Mouse (Mus musculus) spleen, postnatal 10 days (tissue): ENCODE data around the gene Itga9.

Experiments used
- DNase-seq, 2 experiments: peaks; one replicate each; pipeline ENCODE4 v3.0.0; 2021 to 2022; ENCODE audit warnings: low spot score in 2 of 2

The Itga9 gene

DNA sequence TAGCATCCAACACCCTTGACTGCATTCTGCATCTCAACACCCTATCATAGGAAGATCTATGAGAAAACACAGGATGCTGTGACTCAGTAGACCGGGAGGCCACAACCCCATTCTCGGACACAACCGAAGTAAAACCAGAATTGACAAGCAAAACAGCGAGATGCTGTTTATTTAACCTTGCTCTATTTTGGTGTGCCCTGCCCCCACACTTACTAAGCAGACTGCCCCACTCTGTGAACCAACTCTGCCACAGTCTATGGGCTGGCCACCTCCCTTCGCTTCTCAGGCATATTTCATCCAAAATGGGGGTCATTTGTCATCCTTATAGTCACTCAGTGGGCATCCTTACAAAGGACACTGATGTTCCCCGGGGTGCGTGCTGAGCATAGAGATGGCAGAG is 160.5 kb downstream of the Itga9 start:
- DNase-seq: no peak

DNA sequence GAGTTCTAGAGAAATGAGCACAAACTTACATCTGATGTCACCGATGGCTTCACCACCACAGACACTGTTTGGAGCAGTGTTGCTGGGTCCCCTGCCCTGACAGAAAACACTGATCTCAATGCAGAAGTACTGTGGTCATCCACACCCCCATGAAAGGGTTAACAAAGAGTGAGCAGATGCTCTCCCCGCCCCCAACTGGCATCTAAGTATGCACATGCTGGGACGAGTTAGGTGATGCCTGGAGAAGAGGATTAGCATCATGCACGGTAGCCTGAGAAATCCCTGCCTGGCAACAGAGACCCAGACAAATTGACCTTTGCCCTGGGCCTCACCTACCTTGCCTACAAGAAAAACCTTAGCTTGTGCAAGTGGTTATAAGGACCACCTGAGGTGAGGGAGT is 162.1 kb downstream of the Itga9 start:
- no peak for DNase-seq

DNA sequence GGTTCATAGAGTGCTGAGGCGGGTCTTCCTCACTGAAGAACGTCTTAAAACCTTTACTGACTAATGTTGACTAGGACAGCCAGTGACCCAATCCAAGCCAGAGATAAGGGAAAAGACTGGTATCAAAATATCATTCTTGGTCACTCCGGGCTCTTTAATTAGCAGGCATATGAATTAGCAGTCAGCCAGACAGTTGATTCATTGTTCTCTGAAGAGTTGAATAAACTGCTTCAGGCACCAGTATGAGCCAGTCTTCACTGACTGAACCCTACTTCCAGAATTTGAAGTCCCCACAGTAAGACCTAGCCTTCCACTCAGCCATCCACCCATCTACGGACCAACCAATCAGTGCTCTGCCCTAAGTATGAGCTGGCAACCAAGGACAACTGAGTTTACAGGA is 163.9 kb downstream of the Itga9 start:
- DNase-seq: no peak

DNA sequence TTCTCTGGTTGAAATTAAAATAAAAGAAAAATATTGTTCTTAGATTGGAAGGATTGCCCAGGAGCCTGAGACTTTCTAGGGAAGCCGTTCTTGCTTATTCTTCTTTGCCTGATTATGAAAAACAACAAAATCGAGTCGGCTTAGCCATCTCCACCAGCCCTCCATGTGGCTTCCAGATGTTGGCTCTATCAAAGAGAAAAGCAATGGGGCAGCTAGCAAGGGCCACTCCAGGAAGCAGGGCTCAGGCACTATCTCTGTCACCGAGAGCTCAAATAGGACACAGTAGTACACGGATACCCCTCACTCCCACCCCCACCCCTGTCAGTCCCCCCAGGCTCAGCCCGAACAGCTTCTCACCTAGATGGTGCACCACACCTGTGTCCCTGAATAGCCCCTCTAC is 168.2 kb downstream of the Itga9 start:
- DNase-seq: no peak

DNA sequence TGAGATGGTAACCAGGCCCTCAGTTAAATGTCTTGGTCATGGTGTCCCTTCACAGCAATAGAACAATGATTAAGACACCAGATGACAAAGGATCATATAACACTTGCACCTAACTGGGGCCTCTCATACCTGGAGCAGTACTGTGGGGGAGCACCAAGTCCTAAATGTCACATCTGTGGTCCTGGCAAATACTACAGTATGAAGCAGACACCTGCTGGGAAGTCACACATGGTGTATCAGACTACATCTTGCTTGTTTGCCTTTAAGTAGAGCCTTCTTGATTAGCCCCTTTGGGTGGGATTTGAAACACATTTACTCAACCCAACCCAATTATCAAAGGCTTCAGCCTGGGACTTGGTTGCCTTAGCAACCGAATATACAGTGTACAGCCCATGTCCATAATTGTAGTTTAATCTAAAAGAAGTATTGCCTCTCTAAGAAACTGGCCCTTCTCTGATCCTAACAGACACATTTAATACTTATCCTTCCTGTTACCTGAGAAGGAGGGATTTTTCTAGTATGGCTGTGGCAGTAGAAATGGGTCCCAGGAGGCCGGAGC is 170.5 kb downstream of the Itga9 start:
- DNase-seq: no peak

DNA sequence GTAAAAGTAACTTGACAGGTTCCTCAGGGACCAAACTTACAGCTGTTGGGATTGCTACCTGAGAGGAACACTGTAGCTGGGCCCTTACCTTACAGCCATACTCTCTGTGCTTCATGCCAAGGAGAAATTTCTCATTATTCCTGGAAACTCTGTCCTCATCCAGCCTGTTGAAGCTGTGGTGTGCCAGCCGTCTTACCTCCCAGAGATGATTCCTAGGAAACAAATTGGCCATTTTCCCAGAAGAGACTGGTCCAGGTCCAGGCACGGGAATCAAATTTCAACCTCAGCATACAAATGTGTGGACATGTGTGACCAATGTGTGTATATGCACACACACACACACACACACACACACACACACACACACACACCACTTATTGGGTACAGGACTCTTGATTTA is 172.1 kb downstream of the Itga9 start:
- no peak for DNase-seq

DNA sequence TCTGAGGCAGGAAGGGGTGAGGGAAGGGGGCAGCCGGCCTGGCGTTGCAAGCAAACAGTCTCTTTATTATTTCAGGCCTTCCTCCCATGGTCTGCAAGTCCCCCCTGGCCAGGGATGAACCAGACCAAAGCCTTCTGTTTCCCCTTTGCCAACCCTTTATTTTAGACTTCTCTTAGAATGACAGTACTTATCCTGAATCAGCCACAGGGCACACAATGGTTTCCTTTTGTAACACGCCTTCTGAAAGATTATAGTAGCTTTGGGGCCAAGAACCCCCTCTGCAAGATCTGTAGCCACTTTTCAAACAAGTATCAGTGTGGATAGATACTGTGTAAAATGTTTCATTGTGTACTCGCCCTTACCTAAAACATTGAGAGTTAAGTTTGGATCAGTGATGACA is 178.1 kb downstream of the Itga9 start:
- DNase-seq: no peak

DNA sequence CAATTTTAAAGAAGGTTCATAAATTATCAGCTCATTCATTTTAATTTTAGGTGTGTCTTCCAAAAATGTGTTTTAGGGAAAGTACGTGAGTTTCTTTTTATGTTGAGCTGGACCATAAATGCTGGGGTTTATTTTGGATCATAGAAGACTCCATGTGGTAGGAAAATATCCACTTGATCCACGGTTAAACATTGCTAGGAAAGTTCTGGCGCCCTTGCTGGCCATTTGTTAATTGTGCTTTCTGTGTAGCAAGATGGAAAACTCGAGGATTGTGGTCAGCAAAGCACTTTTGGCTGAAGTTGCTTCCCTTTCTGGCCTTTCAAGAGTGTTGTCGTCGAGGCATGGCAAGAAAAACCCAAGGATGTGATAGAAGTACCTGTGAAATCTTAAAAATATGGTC is 179.3 kb downstream of the Itga9 start:
- DNase-seq: no peak

DNA sequence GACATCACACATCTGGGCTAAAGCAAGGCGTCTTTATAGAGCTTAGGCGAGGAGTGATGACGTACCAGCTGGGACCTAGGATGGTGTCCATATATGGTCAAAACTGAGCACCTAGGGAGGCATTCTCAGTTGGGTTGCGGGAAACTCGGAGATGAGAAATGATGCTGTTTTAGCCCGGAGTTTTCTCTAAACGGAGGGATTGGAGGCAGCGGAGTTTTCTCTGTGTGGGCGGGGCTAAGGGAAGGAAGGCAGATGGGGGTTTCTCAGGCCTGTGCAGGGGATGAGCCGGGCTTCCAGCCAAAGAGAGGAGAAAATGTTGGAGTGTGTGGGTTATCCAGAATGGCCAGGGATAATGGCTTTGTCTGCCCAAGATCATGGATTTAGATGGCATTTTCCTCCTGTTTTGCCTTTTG is 182.4 kb downstream of the Itga9 start:
- no peak for DNase-seq

DNA sequence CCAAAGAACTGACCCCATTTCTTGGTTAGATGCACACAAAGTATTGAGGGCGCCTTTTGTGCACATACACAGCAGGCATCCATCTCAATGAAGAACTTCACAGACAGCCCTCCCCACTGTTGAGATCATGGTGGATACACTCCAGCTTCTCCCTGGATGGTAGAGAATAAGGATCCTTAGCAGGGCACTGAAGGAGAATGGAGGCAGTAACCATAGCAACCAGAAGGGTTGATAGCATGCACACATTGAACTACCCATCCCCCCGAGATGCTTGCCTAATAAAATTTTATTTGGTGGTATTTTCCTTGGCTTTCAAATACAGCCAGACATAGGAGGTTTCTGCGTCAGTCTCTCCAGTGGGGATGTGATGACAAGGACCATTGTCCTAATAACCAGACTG is 184.7 kb downstream of the Itga9 start:
- no peak for DNase-seq

DNA sequence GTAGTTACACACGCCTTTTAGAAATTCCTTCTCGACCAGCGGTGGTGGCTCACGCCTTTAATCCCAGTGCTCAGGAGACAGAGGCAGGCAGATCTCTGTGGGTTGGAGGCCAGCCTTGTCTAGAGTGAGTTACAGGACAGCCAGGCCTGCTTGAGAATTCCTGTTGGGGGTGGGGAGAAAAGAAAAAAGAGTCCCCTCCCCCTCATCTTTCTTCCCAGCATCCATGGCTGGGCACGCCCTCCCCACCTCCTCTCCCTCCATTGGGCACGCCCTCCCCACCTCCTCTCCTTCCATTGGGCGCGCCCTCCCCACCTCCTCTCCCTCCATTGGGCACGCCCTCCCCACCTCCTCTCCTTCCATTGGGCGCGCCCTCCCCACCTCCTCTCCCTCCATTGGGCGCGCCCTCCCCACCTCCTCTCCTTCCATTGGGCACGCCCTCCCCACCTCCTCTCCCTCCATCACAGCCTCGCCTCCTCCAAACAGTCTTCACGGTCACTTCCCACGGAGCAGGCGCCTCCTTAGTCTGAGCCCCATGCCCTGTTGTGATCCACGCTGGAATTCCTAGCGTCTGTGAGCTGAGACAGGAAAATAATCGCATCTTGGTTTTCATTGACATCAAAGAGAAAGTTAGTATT is 186.8 kb downstream of the Itga9 start:
- no peak for DNase-seq

DNA sequence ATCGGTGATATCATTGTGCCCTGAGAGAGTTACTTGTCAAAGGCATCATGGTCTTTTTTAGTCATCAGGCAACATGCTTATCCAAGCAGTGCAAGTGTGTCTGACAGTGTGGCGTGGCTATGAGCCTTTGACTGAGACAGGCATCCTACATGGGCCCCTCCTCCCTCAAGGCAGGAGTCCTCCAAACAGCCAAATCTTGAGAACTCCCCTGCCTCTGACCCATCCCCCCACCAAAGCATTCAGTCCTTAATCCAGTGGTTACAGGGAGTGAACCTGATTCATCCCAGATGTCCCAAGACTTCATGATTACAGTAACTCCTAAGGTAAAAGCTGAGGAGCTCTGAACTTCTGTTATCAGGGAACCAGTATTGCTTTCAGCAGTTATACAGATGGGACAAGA is 188.2 kb downstream of the Itga9 start:
- no peak for DNase-seq

DNA sequence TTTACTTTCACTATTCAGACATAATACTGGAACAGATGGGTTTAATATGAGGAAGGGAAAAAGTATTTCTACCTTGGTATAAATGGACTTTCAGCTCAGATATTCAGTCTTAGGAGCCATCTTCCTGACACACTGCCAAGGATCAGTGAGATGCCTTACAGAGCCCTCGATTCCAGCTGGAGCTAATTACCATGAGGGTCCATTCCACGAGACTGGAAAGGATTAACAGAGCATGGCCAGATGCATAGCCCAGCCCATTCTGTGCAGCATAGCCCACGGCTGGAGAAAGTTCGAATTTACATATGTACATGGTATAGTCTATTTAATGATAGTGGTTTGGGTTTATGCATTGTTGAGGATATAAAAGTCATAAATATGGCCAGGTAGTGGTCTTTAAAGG is 188.8 kb downstream of the Itga9 start:
- no peak for DNase-seq

DNA sequence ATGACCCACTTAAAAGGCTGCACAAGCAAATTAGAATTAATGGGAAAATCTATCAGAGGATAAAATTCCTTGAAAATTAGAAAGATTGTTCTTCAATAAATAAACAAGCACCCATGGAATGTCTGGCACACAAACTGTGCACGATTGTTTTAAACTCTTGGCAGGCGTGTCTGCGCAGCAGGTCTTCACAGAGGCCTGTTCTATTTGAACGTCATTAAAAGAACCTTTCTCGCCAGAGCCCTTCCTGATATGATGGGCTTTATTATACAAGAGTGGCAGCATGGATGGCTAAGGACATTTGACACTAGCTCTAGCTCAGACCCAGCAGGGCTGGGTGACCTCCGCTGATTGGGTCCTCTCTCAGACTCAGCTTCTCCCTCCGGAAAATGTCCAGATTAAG is 192.6 kb downstream of the Itga9 start:
- DNase-seq: no peak

DNA sequence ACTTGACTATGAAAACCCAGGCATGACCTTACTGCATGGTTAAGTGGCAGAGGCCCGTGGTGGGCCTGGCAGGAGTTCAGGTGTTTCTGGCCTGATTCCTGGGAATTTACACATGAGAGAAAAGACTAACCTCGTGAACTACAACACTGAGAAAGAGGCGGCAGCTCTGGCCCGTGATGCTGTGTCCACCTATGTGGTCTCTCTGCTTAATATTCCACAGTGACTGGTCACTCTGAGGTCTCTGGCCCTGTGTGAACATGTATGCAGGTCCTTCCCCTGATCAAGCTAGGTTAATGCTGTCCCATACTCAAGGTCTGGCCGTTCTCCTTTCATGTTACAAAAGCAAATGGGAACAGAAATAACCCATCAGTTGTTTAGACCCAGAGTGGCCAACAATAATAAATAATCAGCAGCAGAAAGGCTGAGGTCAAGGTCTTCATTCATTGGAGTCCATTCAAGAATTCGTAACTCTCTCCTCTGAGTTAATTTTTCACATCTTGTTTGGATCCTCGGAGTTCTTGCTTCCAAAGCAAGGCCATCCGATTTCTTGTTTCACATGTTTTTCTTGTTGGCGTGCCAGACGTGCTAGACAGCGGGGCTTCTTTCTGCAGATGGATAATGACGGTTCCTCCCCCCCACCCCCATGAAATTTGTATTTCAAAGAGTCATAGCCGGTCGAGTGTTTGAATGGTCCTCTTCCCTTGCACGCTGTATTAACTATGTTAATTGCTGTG is 194.9 kb downstream of the Itga9 start:
- no peak for DNase-seq

DNA sequence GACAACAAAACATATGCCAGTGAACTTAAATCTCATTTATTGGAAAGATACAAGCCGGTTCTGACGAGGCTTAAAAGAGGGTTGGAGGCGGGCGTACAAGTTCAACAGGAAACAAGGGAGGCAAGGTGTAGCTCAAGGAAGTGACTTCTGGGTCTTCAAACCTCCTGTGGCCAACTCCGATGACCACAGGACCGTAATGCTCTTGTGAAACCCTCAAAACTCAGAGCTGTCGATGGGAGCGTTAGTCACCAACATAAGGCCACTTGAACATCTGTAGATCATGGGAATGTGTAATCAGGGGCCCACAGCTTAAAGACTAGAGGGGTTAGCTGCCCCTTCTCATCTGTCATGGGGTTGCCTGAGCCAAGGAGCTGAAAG is 195.4 kb downstream of the Itga9 start:
- DNase-seq: no peak

DNA sequence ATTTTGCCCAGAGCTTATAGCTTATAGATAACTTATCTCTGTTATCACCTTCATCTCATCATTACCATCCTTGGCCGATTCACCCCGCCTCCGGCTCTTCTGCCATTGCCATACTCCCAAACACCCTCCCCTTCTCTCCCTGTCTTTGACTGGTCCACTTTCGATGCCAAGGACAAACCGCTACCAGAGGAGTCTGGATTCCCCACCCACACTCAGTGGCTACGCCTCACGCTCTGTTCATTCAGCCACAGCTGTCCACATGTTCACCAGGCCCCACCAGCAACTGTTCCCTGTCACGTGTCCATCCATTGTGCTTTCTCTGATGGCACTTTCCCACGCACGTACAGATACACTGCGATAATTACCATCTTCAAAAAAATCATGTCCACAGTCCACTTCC is 195.9 kb downstream of the Itga9 start:
- no peak for DNase-seq

DNA sequence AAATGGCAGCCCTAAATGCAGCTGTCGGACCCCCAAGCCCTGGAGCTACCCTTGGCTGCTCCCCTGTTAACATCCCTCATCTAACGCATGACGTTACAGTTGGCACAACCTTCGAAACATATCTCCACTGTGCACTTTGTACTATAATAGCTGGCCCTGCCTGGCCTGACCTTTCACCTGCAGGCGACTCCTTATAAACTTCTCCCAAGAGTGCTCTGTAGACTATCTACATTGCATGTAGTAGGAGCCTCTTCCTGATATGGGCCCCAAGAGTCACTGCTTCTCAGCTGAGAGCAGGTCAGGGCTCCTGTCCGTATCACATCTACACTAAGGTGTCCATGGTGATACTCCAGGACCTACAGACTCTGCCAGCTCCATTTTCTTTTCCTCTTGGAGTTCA is 199.2 kb downstream of the Itga9 start:
- no peak for DNase-seq

DNA sequence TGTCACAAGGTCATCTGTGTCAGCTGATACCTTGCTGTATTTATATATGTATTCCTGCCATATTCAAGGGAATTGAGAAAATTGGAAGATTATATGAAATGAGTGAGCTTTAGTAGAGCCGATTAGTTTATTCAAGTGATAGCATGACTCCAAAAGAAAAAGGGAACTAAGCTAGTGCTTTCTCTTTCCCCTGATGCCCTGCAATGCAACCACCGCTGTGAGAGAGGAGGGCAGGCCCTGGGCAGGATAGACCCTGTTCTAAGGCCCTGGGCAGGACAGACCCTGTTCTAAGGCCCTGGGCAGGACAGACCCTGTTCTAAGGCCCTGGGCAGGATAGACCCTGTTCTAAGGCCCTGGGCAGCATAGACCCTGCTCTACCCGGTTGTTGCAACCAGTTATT is 201.2 kb downstream of the Itga9 start:
- no peak for DNase-seq

DNA sequence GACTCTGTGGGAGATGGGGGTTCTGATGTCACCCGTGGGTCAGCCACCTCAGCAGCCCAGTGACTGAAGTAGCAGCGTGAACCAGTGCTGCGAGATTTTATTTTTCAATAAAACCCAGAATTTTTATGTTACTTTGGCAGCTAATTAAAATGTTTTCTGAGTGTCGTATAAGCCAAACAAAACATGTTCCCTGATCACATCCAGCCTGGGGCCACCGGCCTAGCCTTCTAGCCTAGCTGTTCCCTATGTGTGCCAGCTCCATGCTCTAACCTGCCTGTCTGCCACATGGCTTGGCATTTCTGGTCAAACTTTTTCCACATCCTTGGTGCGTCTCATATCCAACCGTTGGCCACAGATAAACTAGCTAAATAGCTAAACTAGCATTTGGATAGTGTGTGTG is 205.7 kb downstream of the Itga9 start:
- no peak for DNase-seq

DNA sequence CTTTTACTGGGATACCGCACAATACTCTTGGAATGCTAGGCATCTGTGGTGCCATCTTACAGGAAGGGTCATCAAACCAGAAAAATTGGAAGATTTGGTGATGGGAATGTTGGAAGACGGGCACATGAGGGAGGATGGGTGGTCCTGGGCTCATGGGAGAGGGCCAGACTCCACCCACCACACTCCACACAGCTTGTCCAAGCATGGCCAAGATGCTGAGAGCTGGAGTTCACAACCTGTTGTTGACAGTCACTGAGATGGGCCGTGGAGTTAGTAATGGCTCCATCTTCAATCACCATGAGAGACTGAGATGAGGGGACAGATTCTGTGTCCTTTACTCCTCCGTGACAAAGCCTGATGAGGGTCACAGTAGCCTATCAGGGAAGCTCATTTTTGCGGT is 207.0 kb downstream of the Itga9 start:
- no peak for DNase-seq

DNA sequence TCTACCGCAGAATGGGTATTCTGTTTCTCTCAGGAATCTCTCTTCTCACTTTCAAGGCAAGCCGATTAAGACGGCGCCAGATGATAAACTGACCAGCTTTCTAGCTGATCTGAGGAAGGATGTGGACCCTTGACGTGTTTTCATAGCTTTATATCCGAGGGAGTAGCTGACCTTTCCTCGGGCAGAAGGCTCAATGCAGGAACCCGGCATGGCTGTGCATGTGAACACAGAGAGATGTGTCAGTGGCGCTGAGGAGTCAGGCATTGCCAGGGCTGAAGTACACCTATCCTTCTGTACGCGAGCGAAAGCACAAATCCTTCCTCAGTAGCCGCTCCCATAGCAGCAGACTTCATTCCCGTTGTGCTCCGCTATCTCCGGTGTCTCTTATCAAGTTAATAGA is 207.6 kb downstream of the Itga9 start:
- no peak for DNase-seq

DNA sequence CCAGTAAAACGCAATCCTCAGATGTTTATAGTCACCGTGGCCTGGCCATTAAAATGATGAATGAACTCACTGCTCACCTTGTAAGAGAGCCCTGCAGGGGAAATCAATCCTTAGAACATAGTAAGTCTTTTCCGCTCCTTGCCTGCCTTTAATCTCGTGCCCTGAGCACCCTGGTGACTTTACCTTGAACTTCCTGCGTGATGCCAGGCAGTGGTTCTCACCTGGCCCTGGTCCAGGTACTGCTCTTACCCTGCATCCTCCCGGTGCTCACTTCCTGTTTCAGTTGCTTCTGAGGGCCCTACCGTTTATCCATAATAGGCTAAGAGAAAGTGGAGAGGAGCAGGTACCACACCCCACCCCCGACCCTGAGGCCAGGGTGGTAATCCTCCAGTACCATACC is 208.0 kb downstream of the Itga9 start:
- DNase-seq: no peak

DNA sequence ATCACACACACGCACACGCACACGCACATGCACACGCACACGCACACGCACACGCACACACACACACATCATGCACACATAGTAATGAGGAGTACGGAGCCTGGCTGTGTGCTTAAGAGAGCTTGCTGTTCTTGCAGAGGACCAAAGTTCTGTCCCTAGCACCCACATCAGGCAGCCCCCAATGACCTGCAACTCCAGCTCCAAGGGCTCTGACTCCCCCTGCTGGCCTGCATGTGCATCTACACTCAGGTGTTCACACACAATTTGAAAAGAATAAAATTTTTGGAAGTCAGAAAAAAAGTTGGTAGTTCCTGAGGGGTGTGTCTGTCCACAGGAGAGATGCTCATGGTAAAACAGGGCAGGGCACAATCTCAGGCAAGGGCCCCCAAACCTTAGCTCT is 209.1 kb downstream of the Itga9 start:
- no peak for DNase-seq
